Mouse (Mus musculus): Measurements from ENCODE around the gene Panx3. TPM values are rescaled to one million over a fixed set of nuclear protein-coding genes. Genes with fewer than 3 reads are reported as not detected.
A peak's percentile ranks its signal among the peaks of the same experiment; 100 is the strongest.

Panx3 gene
- polyA plus RNA-seq, 1 experiment from 2014 or later: not detected

GRCm38 (mm10) chr9:37659413-37659812 lies 9.6 kb downstream of the Panx3 start:
- WGBS (ENCODE audit: insufficient replicate concordance): 61% methylated on average over 6 of the region's 6 CpGs
- H3K27me3 ChIP-seq: no peaks in the 10 kb centered on the region
- H3K4me1 ChIP-seq (replicated peaks): peaks cover 14% of the 10 kb centered on the region
- peaks cover 1% of the 10 kb centered on the region; the same call in 1 of the 2 replicates for H3K36me3 ChIP-seq
- H3K4me3 ChIP-seq (replicated peaks): no peak overlapping the region
- no peak overlapping the region for H3K4me2 ChIP-seq
- DNase-seq: no peak
- no peaks in the 10 kb centered on the region for H3K9me3 ChIP-seq (replicated peaks)
- H3K27ac ChIP-seq: no peak overlapping the region
- no peak overlapping the region for H3K9ac ChIP-seq
- no peak for ATAC-seq (ENCODE audit: low read depth)

GRCm38 (mm10) chr9:37656931-37657481 lies 12.0 kb downstream of the Panx3 start, which contains the start of gene Tbrg1:
Gene Tbrg1 (minus strand): TSS chr9:37657312.
- Histone ChIP-seq H3K4me1 (replicated peaks) (peaks cover 14% of the 10 kb centered on the region), H3K4me3 (replicated peaks) (peak within 1 kb of the TSS; percentile 84), H3K27me3 (no peaks in the 10 kb centered on the region), H3K4me2 (peak within 1 kb of the TSS; percentile 69), H3K36me3 (peaks cover 25% of the 10 kb centered on the region), H3K9me3 (replicated peaks) (no peaks in the 10 kb centered on the region), H3K9ac (peak within 1 kb of the TSS; percentile 85), H3K27ac (peak within 1 kb of the TSS; percentile 85)
- ATAC-seq (ENCODE audit: low read depth): peak; percentile 92
- WGBS (ENCODE audit: insufficient replicate concordance): under 1% methylated on average over 36 of the region's 36 CpGs
- DNase-seq: peak; percentile 76

GRCm38 (mm10) chr9:37656439-37656881 lies 12.6 kb downstream of the Panx3 start:
- peak overlapping the region; percentile 85 for H3K27ac ChIP-seq
- WGBS (ENCODE audit: insufficient replicate concordance): 1% methylated on average over 10 of the region's 10 CpGs
- H3K4me3 ChIP-seq (replicated peaks): peak overlapping the region; percentile 84
- no peaks in the 10 kb centered on the region for H3K27me3 ChIP-seq
- peak overlapping the region; percentile 69 for H3K4me2 ChIP-seq
- H3K9me3 ChIP-seq (replicated peaks): no peaks in the 10 kb centered on the region
- peaks cover 28% of the 10 kb centered on the region for H3K36me3 ChIP-seq
- DNase-seq: peak; percentile 5
- peaks cover 14% of the 10 kb centered on the region for H3K4me1 ChIP-seq (replicated peaks)
- ATAC-seq (ENCODE audit: low read depth): peak; percentile 24
- peak overlapping the region; percentile 85 for H3K9ac ChIP-seq

- peak overlapping the region; percentile 84 for H3K4me3 ChIP-seq (replicated peaks)
- ATAC-seq (ENCODE audit: low read depth) (no peak), DNase-seq (no peak)
- H3K4me2 ChIP-seq: peak overlapping the region; percentile 69
- WGBS (ENCODE audit: insufficient replicate concordance): 34% methylated on average over 8 of the region's 8 CpGs
- H3K4me1 ChIP-seq (replicated peaks): peaks cover 14% of the 10 kb centered on the region
- H3K27ac ChIP-seq: peak overlapping the region; percentile 85; the same call in 1 of the 2 replicates
- H3K9ac ChIP-seq: peak overlapping the region; percentile 85
- H3K36me3 ChIP-seq: peaks cover 33% of the 10 kb centered on the region
- H3K9me3 ChIP-seq (replicated peaks): no peaks in the 10 kb centered on the region
- no peaks in the 10 kb centered on the region for H3K27me3 ChIP-seq
Measured at GRCm38 (mm10) chr9:37655961-37656360, 13.1 kb downstream of the Panx3 start.

GRCm38 (mm10) chr9:37653836-37654235 lies 15.2 kb downstream of the Panx3 start:
- Histone ChIP-seq H3K27ac (no peak overlapping the region), H3K4me3 (replicated peaks) (no peak overlapping the region), H3K27me3 (no peaks in the 10 kb centered on the region), H3K9ac (no peak overlapping the region), H3K36me3 (peaks cover 54% of the 10 kb centered on the region), H3K4me2 (no peak overlapping the region), H3K4me1 (replicated peaks) (peaks cover 14% of the 10 kb centered on the region), H3K9me3 (replicated peaks) (no peaks in the 10 kb centered on the region)
- 70% methylated on average over 5 of the region's 5 CpGs for WGBS (ENCODE audit: insufficient replicate concordance)
- no peak for DNase-seq
- ATAC-seq (ENCODE audit: low read depth): no peak

- 81% methylated on average over 5 of the region's 5 CpGs for WGBS (ENCODE audit: insufficient replicate concordance)
- H3K9me3 ChIP-seq (replicated peaks): no peaks in the 10 kb centered on the region
- no peak for ATAC-seq (ENCODE audit: low read depth)
- no peak for DNase-seq
- peaks cover 80% of the 10 kb centered on the region for H3K36me3 ChIP-seq
- no peak overlapping the region for H3K4me3 ChIP-seq (replicated peaks)
- no peak overlapping the region for H3K4me2 ChIP-seq
- no peaks in the 10 kb centered on the region for H3K27me3 ChIP-seq
- H3K9ac ChIP-seq: no peak overlapping the region
- no peak overlapping the region for H3K27ac ChIP-seq
- H3K4me1 ChIP-seq (replicated peaks): peaks cover 6% of the 10 kb centered on the region
Measured at GRCm38 (mm10) chr9:37650639-37651038, 18.4 kb downstream of the Panx3 start.

- Histone ChIP-seq H3K4me3 (replicated peaks) (no peak overlapping the region), H3K9me3 (replicated peaks) (no peaks in the 10 kb centered on the region), H3K4me1 (replicated peaks) (no peaks in the 10 kb centered on the region), H3K27ac (no peak overlapping the region), H3K27me3 (no peaks in the 10 kb centered on the region), H3K36me3 (peaks cover 50% of the 10 kb centered on the region), H3K4me2 (no peak overlapping the region), H3K9ac (no peak overlapping the region)
- ATAC-seq (ENCODE audit: low read depth) (no peak), DNase-seq (no peak)
- WGBS (ENCODE audit: insufficient replicate concordance): 87% methylated on average over 3 of the region's 3 CpGs
Measured at GRCm38 (mm10) chr9:37646246-37646645, 22.8 kb downstream of the Panx3 start.

- WGBS (ENCODE audit: insufficient replicate concordance): 68% methylated on average over 3 of the region's 3 CpGs
- ATAC-seq (ENCODE audit: low read depth) (no peak), DNase-seq (no peak)
- Histone ChIP-seq H3K27me3 (no peaks in the 10 kb centered on the region), H3K4me3 (replicated peaks) (no peak overlapping the region), H3K4me1 (replicated peaks) (no peaks in the 10 kb centered on the region), H3K27ac (no peak overlapping the region), H3K4me2 (no peak overlapping the region), H3K9me3 (replicated peaks) (no peaks in the 10 kb centered on the region), H3K36me3 (no peaks in the 10 kb centered on the region), H3K9ac (no peak overlapping the region)
Measured at GRCm38 (mm10) chr9:37638721-37639120, 30.3 kb downstream of the Panx3 start.

GRCm38 (mm10) chr9:37636800-37637542 lies 32.1 kb downstream of the Panx3 start:
- ATAC-seq (ENCODE audit: low read depth) (no peak), DNase-seq (no peak)
- no peaks in the 10 kb centered on the region for H3K27me3 ChIP-seq
- H3K27ac ChIP-seq: no peak overlapping the region
- no peak overlapping the region for H3K9ac ChIP-seq
- no peak overlapping the region for H3K4me2 ChIP-seq
- no peaks in the 10 kb centered on the region for H3K4me1 ChIP-seq (replicated peaks)
- WGBS (ENCODE audit: insufficient replicate concordance): 47% methylated on average over 6 of the region's 6 CpGs
- no peak overlapping the region for H3K4me3 ChIP-seq (replicated peaks)
- H3K9me3 ChIP-seq (replicated peaks): no peaks in the 10 kb centered on the region
- no peaks in the 10 kb centered on the region for H3K36me3 ChIP-seq

- DNase-seq: peak; percentile 19
- Histone ChIP-seq H3K9me3 (replicated peaks) (no peaks in the 10 kb centered on the region), H3K4me1 (replicated peaks) (no peaks in the 10 kb centered on the region), H3K27me3 (no peaks in the 10 kb centered on the region), H3K4me2 (no peak overlapping the region), H3K36me3 (no peaks in the 10 kb centered on the region), H3K4me3 (replicated peaks) (no peak overlapping the region), H3K27ac (no peak overlapping the region), H3K9ac (no peak overlapping the region)
- ATAC-seq (ENCODE audit: low read depth): no peak
- 13% methylated on average over 7 of the region's 7 CpGs for WGBS (ENCODE audit: insufficient replicate concordance)
Measured at GRCm38 (mm10) chr9:37636335-37636734, 32.7 kb downstream of the Panx3 start.

GRCm38 (mm10) chr9:37634269-37634668 lies 34.8 kb downstream of the Panx3 start:
- Histone ChIP-seq H3K4me3 (replicated peaks) (no peak overlapping the region), H3K36me3 (no peaks in the 10 kb centered on the region), H3K27ac (no peak overlapping the region), H3K9ac (no peak overlapping the region), H3K9me3 (replicated peaks) (no peaks in the 10 kb centered on the region), H3K4me1 (replicated peaks) (no peaks in the 10 kb centered on the region), H3K27me3 (no peaks in the 10 kb centered on the region), H3K4me2 (no peak overlapping the region)
- 79% methylated on average over 3 of the region's 3 CpGs for WGBS (ENCODE audit: insufficient replicate concordance)
- DNase-seq (no peak), ATAC-seq (ENCODE audit: low read depth) (no peak)

GRCm38 (mm10) chr9:37632305-37632704 lies 36.7 kb downstream of the Panx3 start:
- Histone ChIP-seq H3K4me2 (no peak overlapping the region), H3K27me3 (no peaks in the 10 kb centered on the region), H3K4me3 (replicated peaks) (no peak overlapping the region), H3K27ac (no peak overlapping the region), H3K36me3 (no peaks in the 10 kb centered on the region), H3K9ac (no peak overlapping the region), H3K9me3 (replicated peaks) (no peaks in the 10 kb centered on the region), H3K4me1 (replicated peaks) (no peaks in the 10 kb centered on the region)
- WGBS (ENCODE audit: insufficient replicate concordance): 81% methylated on average over 2 of the region's 2 CpGs
- no peak for ATAC-seq (ENCODE audit: low read depth)
- no peak for DNase-seq
